In genomic region chr13:119283448-119283847, GRCm38 (mm10) we compare ENCODE assay signal across 8 mouse cellular contexts.
A peak's percentile ranks its signal among the peaks of the same experiment; 100 is the strongest.
DNase-seq lines count a peak whose midpoint lies in the region; ATAC-seq and TF ChIP-seq lines count a peak whose summit lies in the region.

No protein-coding gene starts in this region.

- H3K4me1 ChIP-seq in CH12.LX (ENCODE audit: control insufficient read depth in 1 of 2, insufficient read depth in 2 of 2): no peaks in the 10 kb centered on the region; a peak in 1 of 4 replicates
- no peaks in the 10 kb centered on the region for H3K4me1 ChIP-seq in heart, postnatal 0 days (ENCODE audit: control insufficient read depth, insufficient read depth)
- no peaks in the 10 kb centered on the region for H3K4me1 ChIP-seq in liver, embryonic 12.5 days

- TF ChIP-seq POLR2A in CH12.LX (IDR thresholded peaks at IDR 0.05; ENCODE audit: low read depth, low read length): no peak

- H3K9ac ChIP-seq in CH12.LX (ENCODE audit: insufficient read depth, low read depth): no peak overlapping the region
- H3K9ac ChIP-seq in heart, postnatal 0 days (replicated peaks; ENCODE audit: low read depth, low read length): no peak overlapping the region
- H3K9ac ChIP-seq in liver, embryonic 12.5 days: no peak overlapping the region

- dilution Hi-C loops in CH12.LX (cut with MboI; ENCODE audit: extremely low pct_ligation_motif_present, extremely low pct_unique_long_range_greater_than_20kb, low sequenced_read_pairs): no loop called here

- in situ Hi-C loops in CH12.LX (cut with MboI; ENCODE audit: low pct_ligation_motif_present, low pct_unique_long_range_greater_than_20kb, low sequenced_read_pairs): no loop called here

- H3K9me3 ChIP-seq in CH12.LX (replicated peaks; ENCODE audit: low read length): no peaks in the 10 kb centered on the region
- H3K9me3 ChIP-seq in heart, postnatal 0 days (replicated peaks; ENCODE audit: control insufficient read depth, low read length): no peaks in the 10 kb centered on the region
- no peaks in the 10 kb centered on the region for H3K9me3 ChIP-seq in liver, embryonic 12.5 days (replicated peaks)

- H3K4me3 ChIP-seq in CH12.LX (replicated peaks in 1 of 3; ENCODE audit: low read depth in 2 of 3, low read length in 2 of 3, poor library complexity in 1 of 3): no peak overlapping the region
- no peak overlapping the region for H3K4me3 ChIP-seq in heart, postnatal 0 days (ENCODE audit: low read depth, low read length)
- H3K4me3 ChIP-seq in liver, embryonic 12.5 days: no peak overlapping the region

- peak overlapping the region; percentile 44; the same call in 1 of the 2 replicates for H3K4me2 ChIP-seq in CH12.LX (ENCODE audit: insufficient read depth, low read depth, poor library complexity, severe bottlenecking)
- no peak overlapping the region for H3K4me2 ChIP-seq in heart, postnatal 0 days (ENCODE audit: low read depth, low read length)
- no peak overlapping the region for H3K4me2 ChIP-seq in liver, embryonic 12.5 days

- no peaks in the 10 kb centered on the region for H3K79me2 ChIP-seq in CH12.LX (replicated peaks; ENCODE audit: control insufficient read depth, extremely low read depth, insufficient read depth, poor library complexity, severe bottlenecking)

- TF ChIP-seq EP300 in CH12.LX (IDR thresholded peaks at IDR 0.05; ENCODE audit: low read length): no peak
- no peak for TF ChIP-seq EP300 in heart, postnatal 0 days (IDR thresholded peaks at IDR 0.05; ENCODE audit: low read depth)

- peak; percentile 62 for DNase-seq in CH12.LX (ENCODE audit: extremely low read depth)
- DNase-seq in adrenal gland, adult 8-10 months: peak; percentile 30
- DNase-seq in embryo, embryonic 10 days (ENCODE audit: low spot score): peak; percentile 65
- DNase-seq in heart, postnatal 0 days (ENCODE audit: low spot score): peak; percentile 54
- peak; percentile 65 to 83 for DNase-seq in kidney, postnatal 25 days
- DNase-seq in ovary, postnatal 36 days (ENCODE audit: low spot score): peak; percentile 66
- DNase-seq in urinary bladder, postnatal 25 days (ENCODE audit: low spot score): peak; percentile 58

- no peaks in the 10 kb centered on the region for H3K27me3 ChIP-seq in CH12.LX (replicated peaks)
- no peaks in the 10 kb centered on the region for H3K27me3 ChIP-seq in heart, postnatal 0 days (ENCODE audit: control insufficient read depth, insufficient read depth, low read length)
- H3K27me3 ChIP-seq in liver, embryonic 12.5 days (replicated peaks): no peaks in the 10 kb centered on the region

- ATAC-seq in heart, postnatal 0 days (ENCODE audit: insufficient read depth, low read depth): no peak
- peak; percentile 49; the same call in 1 of the 2 replicates for ATAC-seq in liver, embryonic 12.5 days

- TF ChIP-seq CTCF in CH12.LX (conservative IDR thresholded peaks at IDR 0.05 in 1 of 2, IDR thresholded peaks at IDR 0.05 in 1 of 2; ENCODE audit: low read depth in 2 of 2, low read length in 2 of 2): peak; percentile 75 to 89
- peak; percentile 71 for TF ChIP-seq CTCF in heart, postnatal 0 days (IDR thresholded peaks at IDR 0.05; ENCODE audit: low read depth)

- no peaks in the 10 kb centered on the region for H3K36me3 ChIP-seq in CH12.LX (replicated peaks in 1 of 2; ENCODE audit: control insufficient read depth in 1 of 2, insufficient read depth in 1 of 2, low read length in 1 of 2)
- no peaks in the 10 kb centered on the region for H3K36me3 ChIP-seq in heart, postnatal 0 days (replicated peaks; ENCODE audit: control insufficient read depth, insufficient read depth, low read length)
- no peaks in the 10 kb centered on the region for H3K36me3 ChIP-seq in liver, embryonic 12.5 days

- H3K27ac ChIP-seq in CH12.LX (ENCODE audit: insufficient read depth, low read depth): no peak overlapping the region
- no peak overlapping the region for H3K27ac ChIP-seq in heart, postnatal 0 days (ENCODE audit: low read depth)
- no peak overlapping the region for H3K27ac ChIP-seq in liver, embryonic 12.5 days

- peak; percentile 73 for TF ChIP-seq RAD21 in CH12.LX (IDR thresholded peaks at IDR 0.05; ENCODE audit: low read depth, low read length)

- 43% methylated on average over 6 of the region's 6 CpGs for WGBS in heart, postnatal 0 days
- WGBS in liver, embryonic 12.5 days (ENCODE audit: insufficient replicate concordance): 42% methylated on average over 6 of the region's 6 CpGs

TF ChIP-seq in CH12.LX, 34 proteins besides CTCF, POLR2A, EP300 and RAD21:
- peak; percentile 17; the same call in 1 of the 2 replicates for TF ChIP-seq ZC3H11A (IDR thresholded peaks at IDR 0.05; ENCODE audit: low read depth, low read length)
- no peak for TF ChIP-seq MAX (IDR thresholded peaks at IDR 0.05; ENCODE audit: low read length)
- peak; percentile 90 for TF ChIP-seq SMC3 (IDR thresholded peaks at IDR 0.05; ENCODE audit: low read depth, low read length)
